8 mouse cellular contexts compared by ENCODE assay signal in genomic region chr2:18609868-18610185, GRCm38 (mm10).
DNase-seq lines count a peak whose midpoint lies in the region; ATAC-seq and TF ChIP-seq lines count a peak whose summit lies in the region.

No protein-coding gene starts in this region.

- H3K27me3 ChIP-seq in ES-Bruce4 (ENCODE audit: control insufficient read depth, insufficient read depth, low read length, poor library complexity, severe bottlenecking): peaks cover 15% of the 10 kb centered on the region
- peaks cover 62% of the 10 kb centered on the region for H3K27me3 ChIP-seq in hindbrain, embryonic 14.5 days (ENCODE audit: control insufficient read depth, insufficient read depth, low read length)
- H3K27me3 ChIP-seq in midbrain, embryonic 13.5 days: peaks cover 64% of the 10 kb centered on the region

- peak overlapping the region; percentile 76 for H3K4me3 ChIP-seq in gastrocnemius, adult 2 months
- H3K4me3 ChIP-seq in ES-Bruce4 (ENCODE audit: low read depth, low read length): 0 out of 2 replicates have a peak overlapping the region, but pooled peaks have one; percentile 53
- peak overlapping the region; percentile 39 for H3K4me3 ChIP-seq in hindbrain, embryonic 14.5 days (replicated peaks; ENCODE audit: low read length)
- H3K4me3 ChIP-seq in midbrain, embryonic 13.5 days (replicated peaks): peak overlapping the region; percentile 37

- 4% methylated on average over 10 of the region's 10 CpGs for WGBS in hindbrain, embryonic 14.5 days
- 5% methylated on average over 10 of the region's 10 CpGs for WGBS in midbrain, embryonic 13.5 days

- peak overlapping the region; percentile 87 for H3K4me2 ChIP-seq in hindbrain, embryonic 14.5 days (replicated peaks)
- H3K4me2 ChIP-seq in midbrain, embryonic 13.5 days (replicated peaks): peak overlapping the region; percentile 59

- H3K9me3 ChIP-seq in ES-Bruce4 (replicated peaks; ENCODE audit: control insufficient read depth, insufficient read depth, low read length, poor library complexity, severe bottlenecking): no peaks in the 10 kb centered on the region
- no peaks in the 10 kb centered on the region for H3K9me3 ChIP-seq in hindbrain, embryonic 14.5 days (ENCODE audit: control insufficient read depth, low read length)
- no peaks in the 10 kb centered on the region for H3K9me3 ChIP-seq in midbrain, embryonic 13.5 days

- no peak for ATAC-seq in hindbrain, embryonic 14.5 days (ENCODE audit: low FRiP score)
- ATAC-seq in midbrain, embryonic 13.5 days: no peak

- no peak for TF ChIP-seq POLR2A in ES-Bruce4 (IDR thresholded peaks at IDR 0.05; ENCODE audit: insufficient read depth, low read length)

- no peaks in the 10 kb centered on the region for H3K36me3 ChIP-seq in ES-Bruce4 (ENCODE audit: control insufficient read depth, insufficient read depth, low read length, poor library complexity, severe bottlenecking)
- H3K36me3 ChIP-seq in hindbrain, embryonic 14.5 days (replicated peaks; ENCODE audit: control insufficient read depth, insufficient read depth): no peaks in the 10 kb centered on the region
- no peaks in the 10 kb centered on the region for H3K36me3 ChIP-seq in midbrain, embryonic 13.5 days

- TF ChIP-seq CTCF in gastrocnemius, adult 2 months (IDR thresholded peaks at IDR 0.05): no peak
- TF ChIP-seq CTCF in ES-Bruce4 (IDR thresholded peaks at IDR 0.05; ENCODE audit: low read depth, low read length): no peak

- no peak overlapping the region for H3K9ac ChIP-seq in ES-Bruce4 (ENCODE audit: low read depth, poor library complexity, severe bottlenecking)
- no peak overlapping the region for H3K9ac ChIP-seq in hindbrain, embryonic 14.5 days
- H3K9ac ChIP-seq in midbrain, embryonic 13.5 days (replicated peaks): no peak overlapping the region

- no peak overlapping the region for H3K27ac ChIP-seq in gastrocnemius, adult 2 months
- no peak overlapping the region for H3K27ac ChIP-seq in ES-Bruce4 (ENCODE audit: insufficient read depth, low read length)
- H3K27ac ChIP-seq in hindbrain, embryonic 14.5 days: no peak overlapping the region
- H3K27ac ChIP-seq in midbrain, embryonic 13.5 days: no peak overlapping the region

- DNase-seq in gastrocnemius, adult 2 months: no peak
- DNase-seq in gastrocnemius, postnatal 14 days: no peak
- DNase-seq in hindbrain, embryonic 14.5 days (ENCODE audit: low spot score): no peak
- DNase-seq in left cerebral cortex, postnatal 25 days (ENCODE audit: low spot score in 2 of 2): no peak
- no peak for DNase-seq in left cerebral cortex, adult 18-20 months (ENCODE audit: low spot score in 2 of 2)
- no peak for DNase-seq in cerebellum, postnatal 14 days

- no peak for TF ChIP-seq EP300 in ES-Bruce4 (IDR thresholded peaks at IDR 0.05; ENCODE audit: insufficient read depth, low read depth, low read length)

- intact Hi-C loops in gastrocnemius, adult 2 months (cut with DNase I): no loop called here
- intact Hi-C loops in gastrocnemius, postnatal 14 days (cut with DNase I; ENCODE audit: low total_unique reads): no loop called here
- intact Hi-C loops in left cerebral cortex, postnatal 25 days (cut with DNase I): loop anchor here (5.0 to 10.0 kb wide), 2 partner anchors 62 to 585 kb away; partner anchors contain the start of gene Commd3

- H3K4me1 ChIP-seq in ES-Bruce4 (ENCODE audit: control insufficient read depth, insufficient read depth, low read length): no peaks in the 10 kb centered on the region
- H3K4me1 ChIP-seq in hindbrain, embryonic 14.5 days (replicated peaks; ENCODE audit: control insufficient read depth, insufficient read depth, low read length): peaks cover 18% of the 10 kb centered on the region
- peaks cover 26% of the 10 kb centered on the region for H3K4me1 ChIP-seq in midbrain, embryonic 13.5 days (replicated peaks)
